Mouse (Mus musculus): ENCODE measurements around the gene Cmtr1.
A peak's percentile ranks its signal among the peaks of the same experiment; 100 is the strongest.

DNA sequence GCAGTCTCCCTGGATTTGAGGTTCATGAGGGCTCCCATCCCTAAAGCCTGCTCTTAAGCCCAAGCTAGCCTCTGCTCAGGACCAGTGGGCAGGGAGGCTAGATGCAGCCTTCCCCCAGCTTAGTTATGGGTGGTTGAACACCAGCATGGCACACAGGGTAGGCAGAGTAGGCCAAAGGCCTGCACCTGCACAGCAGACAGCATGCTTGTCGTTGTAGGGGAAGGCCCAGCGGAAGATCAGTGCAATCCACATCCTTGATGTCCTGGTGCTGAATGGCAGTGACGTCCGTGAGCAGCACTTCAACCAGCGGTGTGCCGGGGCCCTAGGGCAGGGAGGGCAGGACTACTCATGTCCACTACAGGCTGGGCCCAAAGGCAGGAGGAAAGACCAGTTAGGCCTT is 38.0 kb downstream of the Cmtr1 start:
- TF ChIP-seq POLR2A (IDR thresholded peaks at IDR 0.05; ENCODE audit: insufficient read length, low read depth) (no peak), MAX (IDR thresholded peaks at IDR 0.05; ENCODE audit: low read depth) (no peak), TCF12 (IDR thresholded peaks at IDR 0.05; ENCODE audit: insufficient read depth, poor library complexity, severe bottlenecking) (no peak), E2F4 (IDR thresholded peaks at IDR 0.05; ENCODE audit: insufficient read depth) (no peak), CEBPB (IDR thresholded peaks at IDR 0.05; ENCODE audit: insufficient read depth, poor library complexity, severe bottlenecking) (no peak), SRF (IDR thresholded peaks at IDR 0.05; ENCODE audit: control insufficient read depth, insufficient read length, low read depth) (no peak), MYOD1 (IDR thresholded peaks at IDR 0.05; ENCODE audit: control insufficient read depth in 1 of 3, insufficient read length in 2 of 3, low read depth in 2 of 3) (no peak), USF1 (IDR thresholded peaks at IDR 0.05; ENCODE audit: low read depth) (no peak), MYOG (IDR thresholded peaks at IDR 0.05; ENCODE audit: control insufficient read depth in 1 of 3, insufficient read depth in 1 of 3, insufficient read length in 2 of 3, low read depth in 2 of 3) (no peak), TCF3 (IDR thresholded peaks at IDR 0.05; ENCODE audit: insufficient read length, low read depth) (no peak), POLR2AphosphoS2 (IDR thresholded peaks at IDR 0.05; ENCODE audit: insufficient read length, low read depth) (peak; percentile 35), REST (IDR thresholded peaks at IDR 0.05; ENCODE audit: insufficient read depth, insufficient read length) (no peak)

Measured in myocyte (in vitro differentiated cells).